Mouse (Mus musculus) MEL (cell line): ENCODE data around the gene Abl1. TPM values are rescaled to one million over a fixed set of nuclear protein-coding genes. Genes with fewer than 3 reads are reported as not detected.

ENCODE experiments used
- DNase-seq: peaks from one replicate; pipeline ENCODE4 v3.0.0; 2011; ENCODE audit warnings: low read depth, low spot score
- H3K27ac ChIP-seq: 2 replicates; pipeline ENCODE4 v1.5.1; 2012; ENCODE audit warnings: low read depth, mild to moderate bottlenecking, control low read depth, low read length, moderate library complexity; ENCODE audit not compliant: control insufficient read depth
- H3K27me3 ChIP-seq, 2 experiments: fragments of 150-350 bp in 1 of 2; sonication (generic) in 1 of 2; 2 replicates each; pipeline ENCODE4 v1.6.1; 2012; ENCODE audit warnings: low read length in 2 of 2, mild to moderate bottlenecking in 2 of 2, improper control_type of control experiment in 1 of 2, moderate library complexity in 1 of 2; ENCODE audit not compliant: insufficient read depth in 2 of 2, control insufficient read depth in 1 of 2
- H3K36me3 ChIP-seq, 2 experiments: 2 replicates each; pipeline ENCODE4 v1.6.1; 2012 to 2014; ENCODE audit warnings: low read length in 2 of 2, improper control_type of control experiment in 1 of 2, inconsistent platforms in 1 of 2, mild to moderate bottlenecking in 1 of 2; ENCODE audit not compliant: insufficient read depth in 2 of 2, control insufficient read depth in 1 of 2
- H3K4me1 ChIP-seq, 2 experiments: fragments of 150-350 bp in 1 of 2; sonication (generic) in 1 of 2; 2 replicates each; pipeline ENCODE4 v1.6.1; 2012; ENCODE audit warnings: low read length in 2 of 2, improper control_type of control experiment in 1 of 2, mild to moderate bottlenecking in 1 of 2; ENCODE audit not compliant: insufficient read depth in 2 of 2, control insufficient read depth in 1 of 2
- H3K4me3 ChIP-seq, 2 experiments: fragments of 150-350 bp in 1 of 2; sonication (generic) in 1 of 2; 2 replicates each; pipeline ENCODE4 v1.5.1; 2012; ENCODE audit warnings: low read depth in 2 of 2, low read length in 2 of 2, mild to moderate bottlenecking in 2 of 2, moderate library complexity in 2 of 2, control low read depth in 1 of 2, improper control_type of control experiment in 1 of 2; ENCODE audit not compliant: control insufficient read depth in 1 of 2, insufficient read depth in 1 of 2
- H3K79me2 ChIP-seq: 2 replicates; pipeline ENCODE4 v1.6.1; 2012; ENCODE audit warnings: mild to moderate bottlenecking, low read length, moderate library complexity; ENCODE audit not compliant: control insufficient read depth, poor library complexity, insufficient read depth
- H3K9ac ChIP-seq: 2 replicates; pipeline ENCODE4 v1.6.1; 2012; ENCODE audit warnings: low read depth, mild to moderate bottlenecking, control low read depth, low read length, moderate library complexity; ENCODE audit not compliant: control insufficient read depth, poor library complexity, severe bottlenecking
- H3K9me3 ChIP-seq: fragments of 150-350 bp; sonication (generic); replicated peaks from 2 replicates; pipeline ENCODE4 v1.6.1; 2012; ENCODE audit warnings: mild to moderate bottlenecking, low read length, improper control_type of control experiment, moderate library complexity; ENCODE audit not compliant: insufficient read depth
- CHD1 ChIP-seq: IDR thresholded peaks from 2 replicates; pipeline ENCODE4 v1.6.1; 2012; ENCODE audit warnings: low read depth, mild to moderate bottlenecking, inconsistent platforms, low read length, improper control_type of control experiment
- CTCF ChIP-seq, 3 experiments: IDR thresholded peaks in 2 of 3; conservative IDR thresholded peaks in 1 of 3; 2 replicates each; pipeline ENCODE4 v1.5.1; 2011 to 2012; ENCODE audit warnings: low read length in 3 of 3, low read depth in 2 of 3, mild to moderate bottlenecking in 2 of 3, improper control_type of control experiment in 1 of 3, inconsistent platforms in 1 of 3, mixed read lengths in 1 of 3, moderate library complexity in 1 of 3; ENCODE audit not compliant: control insufficient read depth in 1 of 3, insufficient read depth in 1 of 3, poor library complexity in 1 of 3, severe bottlenecking in 1 of 3
- E2F4 ChIP-seq: IDR thresholded peaks from 2 replicates; pipeline ENCODE4 v1.6.1; 2011; ENCODE audit warnings: low read depth, low read length, improper control_type of control experiment, borderline replicate concordance
- GABPA ChIP-seq: IDR thresholded peaks from 2 replicates; pipeline ENCODE4 v1.6.1; 2012; ENCODE audit warnings: low read depth, mild to moderate bottlenecking, inconsistent platforms, low read length, improper control_type of control experiment, moderate library complexity
- KAT2A ChIP-seq: conservative IDR thresholded peaks from 2 replicates; pipeline ENCODE4 v1.6.1; 2012; ENCODE audit warnings: low read depth, low read length, improper control_type of control experiment, inconsistent platforms
- MAFK ChIP-seq: IDR thresholded peaks from 2 replicates; pipeline ENCODE4 v1.6.1; 2011; ENCODE audit warnings: low read depth, mild to moderate bottlenecking, low read length, improper control_type of control experiment, borderline replicate concordance
- MEF2A ChIP-seq: IDR thresholded peaks from 2 replicates; pipeline ENCODE4 v1.6.1; 2014; ENCODE audit warnings: low read depth, mild to moderate bottlenecking, inconsistent platforms, low read length, improper control_type of control experiment; ENCODE audit not compliant: poor library complexity, insufficient replicate concordance, severe bottlenecking; ENCODE audit errors: extremely low read depth
- MYB ChIP-seq: IDR thresholded peaks from 2 replicates; pipeline ENCODE4 v1.6.1; 2011; ENCODE audit warnings: mild to moderate bottlenecking, low read depth, low read length, improper control_type of control experiment
- NELFE ChIP-seq: IDR thresholded peaks from 2 replicates; pipeline ENCODE4 v1.6.1; 2011; ENCODE audit warnings: low read depth, low read length, improper control_type of control experiment
- NRF1 ChIP-seq: IDR thresholded peaks from 2 replicates; pipeline ENCODE4 v1.6.1; 2014; ENCODE audit warnings: low read depth, mild to moderate bottlenecking, inconsistent platforms, low read length, improper control_type of control experiment, moderate library complexity; ENCODE audit not compliant: poor library complexity, insufficient read depth, severe bottlenecking
- POLR2A ChIP-seq, 2 experiments: IDR thresholded peaks; 2 replicates each; pipeline ENCODE4 v1.6.1; 2011 to 2012; ENCODE audit warnings: low read length in 2 of 2, mild to moderate bottlenecking in 2 of 2, control low read depth in 1 of 2, improper control_type of control experiment in 1 of 2, low read depth in 1 of 2, moderate library complexity in 1 of 2; ENCODE audit not compliant: control insufficient read depth in 1 of 2, insufficient read depth in 1 of 2, poor library complexity in 1 of 2
- RAD21 ChIP-seq: IDR thresholded peaks from 2 replicates; pipeline ENCODE4 v1.6.1; 2011; ENCODE audit warnings: mild to moderate bottlenecking, low read depth, low read length, improper control_type of control experiment
- SMC3 ChIP-seq: IDR thresholded peaks from 2 replicates; pipeline ENCODE4 v1.6.1; 2011; ENCODE audit warnings: low read depth, low read length, improper control_type of control experiment
- UBTF ChIP-seq: IDR thresholded peaks from 2 replicates; pipeline ENCODE4 v1.6.1; 2012; ENCODE audit warnings: low read depth, mild to moderate bottlenecking, inconsistent platforms, low read length, improper control_type of control experiment, moderate library complexity, borderline replicate concordance; ENCODE audit not compliant: insufficient read depth
- USF2 ChIP-seq, 2 experiments: IDR thresholded peaks; 2 replicates each; pipeline ENCODE4 v1.6.1; 2011 to 2012; ENCODE audit warnings: improper control_type of control experiment in 2 of 2, low read length in 2 of 2, borderline replicate concordance in 1 of 2, inconsistent platforms in 1 of 2, low read depth in 1 of 2, mild to moderate bottlenecking in 1 of 2; ENCODE audit not compliant: insufficient read depth in 1 of 2
- ZC3H11A ChIP-seq: IDR thresholded peaks from 2 replicates; pipeline ENCODE4 v1.6.1; 2012; ENCODE audit warnings: low read depth, mild to moderate bottlenecking, inconsistent platforms, low read length, improper control_type of control experiment
- ZKSCAN1 ChIP-seq: IDR thresholded peaks from 2 replicates; pipeline ENCODE4 v1.6.1; 2012; ENCODE audit warnings: low read depth, mild to moderate bottlenecking, inconsistent platforms, low read length, improper control_type of control experiment, moderate library complexity
- ZNF384 ChIP-seq: IDR thresholded peaks from 2 replicates; pipeline ENCODE4 v1.6.1; 2012; ENCODE audit warnings: low read depth, mild to moderate bottlenecking, inconsistent platforms, low read length, improper control_type of control experiment
- polyA plus RNA-seq, 2 experiments: library from polyadenylated mRNA; stranded (reverse) in 1 of 2; unstranded in 1 of 2; fragments of >175 nt in 1 of 2; fragments of >200 nt in 1 of 2; gene quantifications; 2 replicates each; pipeline versions ENCODE4 v1.2.1 to v1.2.4; 2012; ENCODE audit warnings: low replicate concordance in 2 of 2, low read depth in 1 of 2; ENCODE audit not compliant: insufficient read length in 2 of 2, insufficient read depth in 1 of 2, missing spikeins in 1 of 2
- total RNA-seq: library from RNA; depleted of rRNA; stranded (reverse); fragments of 300-350 nt; gene quantifications from 2 replicates; pipeline ENCODE4 v1.2.3, GENCODE M21; 2012

Abl1 gene
- total and polyA plus RNA-seq, 3 experiments: 21.3 to 47.1 TPM; not detected in 1

DNA sequence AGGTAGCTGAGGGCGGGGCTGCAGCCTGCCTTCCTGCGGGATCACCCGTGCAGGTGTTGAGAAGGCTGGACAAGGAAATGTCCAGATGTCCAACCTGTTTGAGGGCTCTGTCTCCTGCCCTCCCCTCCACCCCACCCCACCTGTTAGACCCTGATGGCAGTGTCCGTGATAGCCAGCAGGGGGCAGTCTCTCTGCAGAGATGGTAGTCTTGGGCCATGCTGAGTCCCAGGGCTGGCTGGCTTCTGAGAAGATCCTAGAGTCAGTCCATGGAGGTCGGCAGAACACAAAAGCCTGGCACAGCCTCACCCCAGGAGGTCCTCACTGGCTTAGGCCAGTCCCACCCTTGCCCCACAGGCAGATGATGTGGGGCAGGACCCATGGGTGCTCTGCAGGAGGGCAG, 127.2 kb downstream of the Abl1 start:
- H3K27me3 ChIP-seq: no peaks in the 10 kb centered on the region; a peak in 1 of 4 replicates
- peak; percentile 88 for TF ChIP-seq SMC3
- TF ChIP-seq MYB: no peak
- TF ChIP-seq RAD21: peak; percentile 76
- no peak for TF ChIP-seq E2F4
- TF ChIP-seq KAT2A: no peak
- no peak for TF ChIP-seq POLR2A (IDR thresholded peaks at IDR 0.05; ENCODE audit: control insufficient read depth in 1 of 2, insufficient read depth in 1 of 2, low read depth in 1 of 2, low read length in 2 of 2, poor library complexity in 1 of 2)
- TF ChIP-seq CTCF (IDR thresholded peaks at IDR 0.05 in 2 of 3, conservative IDR thresholded peaks at IDR 0.05 in 1 of 3; ENCODE audit: control insufficient read depth in 1 of 3, insufficient read depth in 1 of 3, low read depth in 2 of 3, low read length in 3 of 3, poor library complexity in 1 of 3, severe bottlenecking in 1 of 3): peak; percentile 67 to 90 (median 88)
- no peak for TF ChIP-seq ZKSCAN1
- TF ChIP-seq ZNF384: no peak
- TF ChIP-seq MAFK: no peak
- TF ChIP-seq GABPA: no peak
- TF ChIP-seq ZC3H11A: peak; percentile 69
- no peaks in the 10 kb centered on the region for H3K9me3 ChIP-seq
- DNase-seq: peak; percentile 56
- H3K4me1 ChIP-seq: no peaks in the 10 kb centered on the region
- no peak overlapping the region for H3K9ac ChIP-seq
- H3K27ac ChIP-seq: no peak overlapping the region
- no peaks in the 10 kb centered on the region for H3K79me2 ChIP-seq
- no peaks in the 10 kb centered on the region for H3K36me3 ChIP-seq
- no peak overlapping the region for H3K4me3 ChIP-seq

GRCm38 (mm10) chr2:31822524-31823371, 134.6 kb downstream of the Abl1 start:
- Histone ChIP-seq H3K27me3 (no peaks in the 10 kb centered on the region; a peak in 1 of 4 replicates), H3K4me3 (no peak overlapping the region), H3K79me2 (no peaks in the 10 kb centered on the region), H3K4me1 (no peaks in the 10 kb centered on the region), H3K36me3 (no peaks in the 10 kb centered on the region), H3K27ac (no peak overlapping the region), H3K9ac (no peak overlapping the region), H3K9me3 (no peaks in the 10 kb centered on the region)
- DNase-seq: no peak
- TF ChIP-seq NELFE: no peak
- no peak for TF ChIP-seq E2F4
- no peak for TF ChIP-seq UBTF
- no peak for TF ChIP-seq MEF2A
- TF ChIP-seq CHD1: no peak
- TF ChIP-seq USF2 (IDR thresholded peaks at IDR 0.05; ENCODE audit: borderline replicate concordance in 1 of 2, insufficient read depth in 1 of 2, low read depth in 1 of 2, low read length in 2 of 2): no peak
- no peak for TF ChIP-seq CTCF (IDR thresholded peaks at IDR 0.05 in 2 of 3, conservative IDR thresholded peaks at IDR 0.05 in 1 of 3; ENCODE audit: control insufficient read depth in 1 of 3, insufficient read depth in 1 of 3, low read depth in 2 of 3, low read length in 3 of 3, poor library complexity in 1 of 3, severe bottlenecking in 1 of 3)
- TF ChIP-seq NRF1: no peak
